Mouse (Mus musculus): Measurements from ENCODE around the gene Irgm1.
"Not testable (repeated sequence)": the region's sequence is repeated elsewhere in the genome, so short reads cannot be mapped to it uniquely, and the experiment has no call there.

Gene Irgm1

DNA sequence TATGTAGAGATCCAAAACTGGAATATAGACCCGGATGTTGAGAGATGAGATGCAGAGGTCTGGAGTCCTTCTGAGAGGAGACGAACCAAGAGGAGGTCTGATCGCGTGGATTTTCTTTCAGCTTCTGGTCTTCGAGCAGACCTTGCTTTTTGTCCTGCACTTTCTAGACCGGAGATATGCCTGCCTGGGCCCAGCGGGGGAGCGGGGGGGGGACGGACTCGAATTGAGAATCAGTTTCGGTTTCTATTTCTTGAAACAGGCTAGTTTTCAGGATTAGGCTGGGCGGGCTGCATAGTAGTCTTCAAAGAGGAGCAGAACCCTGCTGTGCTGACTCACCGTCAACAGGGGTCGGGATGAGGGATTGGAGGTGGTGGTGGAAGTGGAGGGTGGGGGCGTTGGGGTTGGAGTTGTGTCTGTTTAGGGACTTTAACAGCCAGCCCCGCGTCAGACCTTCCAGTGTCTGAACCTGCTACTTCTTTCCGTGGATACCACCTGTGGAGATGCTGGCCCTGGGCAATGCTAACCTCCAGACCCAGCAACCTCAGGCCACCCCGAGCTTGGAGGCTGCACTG lies at the start of gene Irgm1:
TSS of gene Irgm1 (minus strand) at position 483 of the 572 bp plus-strand sequence.
- DNase-seq (ENCODE audit: low spot score): peak; percentile 50

DNA sequence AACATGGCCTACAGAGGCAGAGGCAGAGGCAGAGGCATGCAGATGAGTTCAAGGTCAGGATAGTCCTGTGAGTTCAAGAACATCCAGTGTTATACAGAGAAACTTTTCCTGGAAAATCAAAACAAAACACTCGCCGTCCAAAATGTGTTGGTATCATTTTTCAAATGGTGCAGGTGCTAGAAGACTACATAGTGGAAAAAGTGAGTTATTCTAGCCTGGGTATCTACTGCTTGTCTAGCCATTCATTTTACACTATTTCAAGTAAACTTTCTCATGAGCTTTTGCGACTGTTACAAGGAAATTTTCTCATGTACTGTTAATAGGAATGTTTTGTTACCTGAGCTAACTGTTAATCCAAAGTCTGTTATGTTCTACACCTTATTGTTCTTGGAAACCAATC lies 46.9 kb upstream of the Irgm1 start:
- no peak for DNase-seq (ENCODE audit: low spot score)

DNA sequence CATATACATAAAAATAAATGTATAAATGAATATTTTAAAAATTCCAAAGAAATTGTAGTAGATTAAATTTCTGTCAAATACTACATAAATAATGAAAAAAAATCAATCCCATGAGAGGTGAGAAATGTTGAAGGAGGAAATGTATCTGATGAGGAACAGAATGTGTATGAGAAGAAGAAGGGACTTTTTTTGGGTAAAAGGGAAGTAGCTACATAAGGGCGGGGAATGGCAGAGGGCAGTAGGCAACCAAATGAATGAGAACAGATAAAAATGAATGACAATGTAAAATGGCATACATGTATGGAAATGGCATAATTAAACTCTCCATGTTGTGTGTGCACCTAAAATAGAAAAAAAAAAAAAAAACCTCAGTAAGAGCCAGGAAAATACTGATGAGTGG lies 42.1 kb upstream of the Irgm1 start:
- DNase-seq (ENCODE audit: low spot score): no peak

DNA sequence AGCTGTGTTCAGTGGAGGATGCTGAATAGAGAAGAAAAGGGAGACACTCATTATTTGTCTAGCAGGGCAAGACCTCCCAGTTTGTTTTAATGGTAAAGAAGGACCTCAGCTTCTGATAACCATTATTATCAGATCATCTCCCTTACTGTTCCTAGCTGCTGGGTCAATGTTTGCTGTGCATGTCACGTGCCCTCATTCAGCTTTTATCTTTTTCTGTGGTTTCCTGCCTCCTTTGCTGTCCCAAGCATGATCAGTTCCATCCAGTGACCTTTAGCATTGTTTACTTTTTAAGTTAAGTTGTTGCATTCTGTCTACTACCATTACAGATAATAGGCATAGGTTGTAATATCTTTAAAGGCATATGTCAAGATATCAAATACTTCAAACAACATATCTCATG lies 37.0 kb upstream of the Irgm1 start:
- no peak for DNase-seq (ENCODE audit: low spot score)

DNA sequence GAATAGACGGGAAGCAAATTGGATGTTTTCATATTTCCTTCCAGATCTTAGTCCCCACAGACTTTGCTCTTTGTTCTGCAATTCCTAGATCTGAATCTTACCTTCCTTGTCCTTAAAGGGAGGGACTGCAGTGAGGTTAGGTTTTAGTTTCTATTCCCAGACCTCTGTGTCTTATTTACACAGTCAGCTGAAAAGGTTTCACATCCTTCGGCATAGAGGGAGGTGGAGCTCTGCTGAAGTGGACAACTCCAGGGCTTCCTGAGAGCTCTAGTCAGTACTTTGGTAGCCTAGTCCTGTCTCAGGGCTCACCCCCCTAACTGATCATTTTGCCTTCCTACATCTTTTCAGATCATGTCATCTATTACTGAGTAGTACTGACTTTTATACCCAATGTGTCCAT lies 30.5 kb upstream of the Irgm1 start, which contains the start of gene Gm5431:
TSS of gene Gm5431 (minus strand) at position 194 of the 400 bp plus-strand sequence.
- DNase-seq (ENCODE audit: low spot score): no peak

DNA sequence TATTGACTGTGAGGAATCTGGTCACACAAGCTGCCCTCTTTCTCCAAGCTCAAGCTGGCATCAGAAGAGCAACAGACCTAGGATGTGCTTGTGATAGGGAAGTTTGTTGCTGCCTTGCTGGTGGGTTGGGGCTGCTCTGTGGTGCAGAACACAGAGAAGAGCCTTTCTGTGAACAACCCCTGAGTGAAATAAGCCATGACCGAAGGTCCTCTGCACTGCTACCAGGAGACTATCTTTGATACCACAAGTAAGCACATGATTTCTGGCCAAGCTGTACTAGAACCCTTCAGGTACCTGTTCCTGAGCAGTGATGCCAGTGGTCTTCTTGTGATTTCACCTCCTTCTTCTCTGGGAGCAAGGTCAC lies 30.1 kb upstream of the Irgm1 start:
- not testable (repeated sequence) for DNase-seq (ENCODE audit: low spot score)

DNA sequence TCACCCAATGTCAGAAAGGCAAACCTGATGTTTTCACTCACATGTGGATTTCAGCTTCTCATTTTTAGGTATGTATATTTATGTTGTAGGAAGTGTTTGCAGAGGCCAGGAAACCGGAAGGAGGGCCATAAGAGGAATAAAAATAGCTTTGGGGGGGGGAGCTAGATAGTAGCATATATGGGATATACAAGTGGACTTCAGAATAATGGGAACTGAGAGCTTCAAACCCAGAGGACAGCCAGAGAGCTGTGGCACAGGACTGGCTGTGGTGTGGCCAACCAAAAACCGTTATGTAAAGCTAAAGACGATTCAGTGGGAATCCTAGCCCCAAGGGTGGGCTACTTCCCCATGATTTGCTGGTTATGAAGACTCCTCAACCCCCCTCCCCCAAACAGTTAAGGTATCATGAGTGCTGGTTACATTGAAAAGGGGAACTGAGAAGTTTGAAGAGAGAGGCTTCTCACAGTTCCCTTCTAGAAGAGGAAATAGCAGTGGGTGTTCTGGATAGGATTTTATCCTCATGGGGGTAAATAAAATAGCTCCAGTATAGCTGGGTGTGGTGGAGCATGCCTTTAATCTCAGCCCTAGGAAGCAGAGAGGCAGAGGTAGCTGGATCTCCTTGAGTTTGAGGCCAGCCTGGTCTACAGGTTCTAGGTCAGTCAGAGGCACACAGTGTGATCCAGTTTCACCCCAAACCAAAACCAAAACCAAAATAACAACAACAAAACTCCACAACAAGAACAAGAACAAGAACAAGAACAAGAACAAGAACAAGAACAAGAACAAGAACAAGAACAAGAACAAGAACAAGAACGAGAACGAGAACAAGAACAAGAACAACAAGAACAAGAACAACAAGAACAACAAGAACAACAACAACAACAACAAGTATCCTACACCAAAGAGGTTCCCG lies 29.4 kb upstream of the Irgm1 start:
- DNase-seq (ENCODE audit: low spot score): not testable (repeated sequence)

DNA sequence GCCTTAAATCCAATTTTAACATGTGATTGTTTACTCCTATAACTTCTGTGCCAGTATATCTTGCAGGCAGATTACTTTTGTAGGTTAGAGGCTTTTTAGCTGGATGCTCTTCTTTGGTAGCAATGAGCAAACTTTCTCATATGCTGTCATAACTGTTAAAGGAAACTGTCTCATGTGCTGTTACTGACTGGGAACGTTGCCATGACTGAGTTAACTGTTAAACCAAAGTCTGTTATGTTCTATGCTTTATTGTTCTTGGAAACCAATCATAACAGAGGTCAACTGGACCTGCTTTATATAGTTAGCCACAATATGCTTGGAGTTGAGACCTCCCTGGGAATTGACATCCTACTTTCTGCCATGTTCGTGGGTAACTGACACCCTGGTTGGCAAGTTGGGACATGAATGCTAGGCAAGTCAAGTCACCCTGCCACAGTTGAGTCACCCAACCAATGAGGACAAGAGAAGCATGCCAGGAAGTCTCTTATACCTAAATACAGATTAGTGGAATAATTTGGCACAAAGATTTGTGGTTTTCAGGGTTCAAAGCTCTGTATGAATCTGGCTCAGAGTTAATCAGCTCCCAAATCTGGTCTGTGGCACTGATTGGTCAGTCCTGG lies 27.4 kb upstream of the Irgm1 start:
- no peak for DNase-seq (ENCODE audit: low spot score)

DNA sequence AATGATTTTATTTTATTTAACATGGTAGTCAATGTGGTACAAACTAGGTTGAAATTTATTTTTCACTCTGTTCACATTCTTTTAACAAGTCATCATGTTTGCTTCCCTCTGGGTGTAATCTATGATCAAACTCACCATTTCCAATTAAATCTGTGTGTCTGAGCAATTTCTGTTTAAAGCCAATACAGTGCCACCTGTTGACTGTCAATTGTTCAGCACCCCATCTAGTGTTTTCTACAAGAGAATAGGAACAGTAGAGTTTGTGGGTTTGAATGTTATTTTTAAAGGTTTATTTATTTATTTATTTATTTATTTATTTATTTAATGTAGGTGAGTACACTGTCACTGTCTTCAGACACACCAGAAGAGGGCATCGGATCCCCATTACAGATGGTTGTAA lies 5.2 kb upstream of the Irgm1 start:
- DNase-seq (ENCODE audit: low spot score): no peak

DNA sequence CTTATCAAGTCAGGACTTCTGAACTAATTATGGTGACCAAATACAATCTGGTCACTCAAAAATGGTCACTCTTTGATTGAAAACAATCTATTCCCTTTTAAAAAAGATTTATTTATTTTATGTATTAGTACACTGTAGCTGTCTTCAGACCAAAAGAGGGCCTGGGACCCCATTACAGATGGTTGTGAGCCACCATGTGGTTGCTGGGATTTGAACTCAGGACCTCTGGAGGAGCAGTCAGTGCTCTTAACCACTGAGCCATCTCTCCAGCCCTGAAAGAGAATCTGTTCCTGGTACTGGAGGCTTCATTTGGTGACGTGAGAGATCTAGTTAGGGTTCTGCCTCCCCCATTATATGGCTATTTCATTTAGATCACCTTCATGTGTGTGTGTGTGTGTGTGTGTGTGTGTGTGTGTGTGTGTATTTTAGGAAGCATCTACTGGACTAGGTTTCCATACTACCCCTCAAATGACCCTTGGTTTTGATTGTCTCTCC lies 3.9 kb upstream of the Irgm1 start:
- not testable (repeated sequence) for DNase-seq (ENCODE audit: low spot score)

DNA sequence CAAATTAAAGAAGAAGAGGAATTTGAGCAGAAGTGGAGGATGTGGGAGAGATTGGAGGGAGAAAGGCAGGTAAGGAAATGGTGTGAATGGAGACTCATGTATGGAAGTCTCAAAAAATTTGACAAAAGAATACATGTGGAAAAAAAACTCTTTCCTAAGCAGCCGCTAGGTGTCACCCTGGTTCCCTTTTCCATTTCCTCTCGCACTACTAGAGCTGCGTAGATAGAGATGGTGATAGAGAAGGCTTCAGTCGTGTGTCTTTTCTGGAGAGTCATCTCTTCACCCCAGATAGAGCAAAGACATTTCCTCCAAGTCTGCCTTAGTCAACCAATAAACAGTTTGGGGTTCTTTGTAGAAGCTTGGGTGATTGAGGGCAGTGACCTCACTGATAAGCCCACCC lies 3.0 kb upstream of the Irgm1 start:
- peak; percentile 65 for DNase-seq (ENCODE audit: low spot score)

DNA sequence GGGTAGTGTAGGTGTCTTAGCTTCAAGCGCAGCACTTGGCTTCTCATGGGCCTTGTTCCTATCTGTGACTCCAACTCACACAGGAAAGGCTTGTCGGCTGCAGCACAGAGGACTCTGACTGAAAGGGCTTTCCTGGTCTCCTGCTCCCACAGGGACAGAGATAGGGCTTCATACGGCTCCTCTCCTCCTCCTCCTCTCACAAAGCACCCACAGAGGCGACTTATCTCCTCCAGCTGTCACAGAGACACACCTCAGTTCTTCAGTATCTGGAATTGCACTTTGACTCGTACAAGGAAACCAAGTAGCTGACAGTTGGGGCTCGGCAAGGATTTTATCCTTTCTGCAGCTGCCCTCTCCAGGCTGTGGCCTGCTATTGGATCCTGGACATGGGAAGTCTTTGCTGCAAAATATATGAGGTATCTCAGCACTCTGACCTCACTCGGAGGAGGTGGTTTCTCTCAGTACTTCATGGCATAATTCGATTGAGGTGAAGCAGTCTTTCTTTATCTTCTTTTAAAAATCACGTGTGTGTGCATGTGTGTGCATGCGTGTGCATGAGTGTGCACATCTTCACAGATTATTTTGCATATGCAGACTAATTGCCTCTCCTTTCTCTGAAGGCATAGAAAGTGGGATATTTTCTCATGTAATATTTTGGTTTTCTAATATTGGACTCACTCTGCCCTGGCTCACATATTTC lies 2.3 kb upstream of the Irgm1 start:
- no peak for DNase-seq (ENCODE audit: low spot score)

DNA sequence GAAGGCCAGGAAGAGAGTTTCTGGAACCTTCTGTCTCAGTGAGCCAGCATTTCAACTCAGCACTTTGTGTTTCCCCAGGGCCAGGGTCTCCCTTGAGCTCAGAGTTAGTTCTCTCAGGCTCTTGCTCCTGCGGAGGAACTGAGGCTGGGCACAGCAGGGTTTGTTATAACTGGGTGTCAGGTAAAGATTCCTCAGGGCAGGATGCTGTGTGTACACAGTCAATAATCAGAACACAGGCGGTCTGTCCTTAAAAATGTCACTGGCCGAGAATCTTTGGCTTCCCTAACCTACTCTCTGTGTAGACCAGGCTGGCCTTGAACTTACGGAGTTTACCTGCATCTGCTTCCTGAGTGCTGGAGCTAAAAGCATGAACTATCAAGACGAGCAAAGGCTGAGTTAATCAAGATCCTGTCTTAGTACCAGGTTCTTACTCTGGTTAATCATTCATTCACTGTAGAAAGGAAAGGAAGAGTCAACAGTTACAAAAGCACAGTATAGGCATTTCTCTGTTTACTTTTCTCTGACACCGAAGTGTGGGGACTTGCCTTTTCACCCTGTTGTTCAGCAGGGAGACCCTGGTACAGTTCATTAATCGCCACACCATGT lies 1.3 kb upstream of the Irgm1 start:
- DNase-seq (ENCODE audit: low spot score): no peak

DNA sequence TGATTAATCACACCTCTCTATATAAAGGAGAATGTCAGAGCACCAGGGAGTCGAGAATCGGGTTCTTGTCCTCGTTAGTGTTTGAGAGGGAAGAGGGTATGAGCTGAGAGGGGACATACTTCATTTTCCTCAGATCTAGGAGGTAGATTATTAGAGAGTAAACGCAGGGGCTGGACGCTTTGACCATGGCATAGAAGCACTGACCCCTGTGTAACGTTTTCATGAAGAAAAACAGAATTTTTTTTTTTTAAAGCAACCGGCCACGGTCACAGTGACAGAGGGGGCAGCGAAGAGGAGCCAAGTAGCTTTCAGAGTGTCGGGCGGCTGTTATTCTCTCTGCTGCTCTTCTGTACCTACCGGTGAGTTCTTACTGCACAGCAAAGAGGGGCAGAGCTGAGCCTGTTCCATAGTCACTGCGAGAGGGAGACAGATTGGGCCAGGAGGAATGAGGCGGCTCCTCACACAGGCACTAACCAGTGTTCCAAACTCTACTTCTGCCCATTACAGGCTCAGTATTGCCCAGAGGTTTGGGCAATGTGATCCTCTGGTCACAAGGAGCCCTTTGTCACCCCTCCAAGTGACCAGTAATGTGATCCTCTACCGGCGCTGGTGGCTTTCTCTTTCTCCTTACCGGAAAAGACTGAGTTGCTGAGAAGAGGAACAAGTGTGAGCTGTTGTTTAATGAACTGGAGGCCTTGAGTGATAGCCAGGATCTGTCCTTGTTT lies 496 bp upstream of the Irgm1 start:
- peak; percentile 50 for DNase-seq (ENCODE audit: low spot score)

DNA sequence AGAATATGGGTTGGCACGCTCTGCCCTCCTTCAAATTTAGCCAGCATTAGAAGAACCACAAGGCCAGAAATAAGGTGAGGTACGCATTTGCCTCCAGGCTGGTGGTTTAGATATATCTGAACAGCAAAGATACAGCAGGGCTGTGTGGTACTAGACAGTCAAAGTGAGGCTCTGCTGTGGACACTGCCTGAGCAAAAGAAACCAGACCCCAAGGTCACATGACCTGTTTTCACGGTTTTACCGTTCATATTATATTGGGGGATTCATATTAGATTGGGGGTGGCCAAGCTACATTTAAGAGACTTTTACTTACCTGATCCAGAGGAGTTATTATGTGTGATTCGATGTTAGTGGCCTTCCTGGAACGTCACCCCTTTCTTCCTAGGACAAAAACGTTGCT lies 702 bp downstream of the Irgm1 start:
- DNase-seq (ENCODE audit: low spot score): no peak

DNA sequence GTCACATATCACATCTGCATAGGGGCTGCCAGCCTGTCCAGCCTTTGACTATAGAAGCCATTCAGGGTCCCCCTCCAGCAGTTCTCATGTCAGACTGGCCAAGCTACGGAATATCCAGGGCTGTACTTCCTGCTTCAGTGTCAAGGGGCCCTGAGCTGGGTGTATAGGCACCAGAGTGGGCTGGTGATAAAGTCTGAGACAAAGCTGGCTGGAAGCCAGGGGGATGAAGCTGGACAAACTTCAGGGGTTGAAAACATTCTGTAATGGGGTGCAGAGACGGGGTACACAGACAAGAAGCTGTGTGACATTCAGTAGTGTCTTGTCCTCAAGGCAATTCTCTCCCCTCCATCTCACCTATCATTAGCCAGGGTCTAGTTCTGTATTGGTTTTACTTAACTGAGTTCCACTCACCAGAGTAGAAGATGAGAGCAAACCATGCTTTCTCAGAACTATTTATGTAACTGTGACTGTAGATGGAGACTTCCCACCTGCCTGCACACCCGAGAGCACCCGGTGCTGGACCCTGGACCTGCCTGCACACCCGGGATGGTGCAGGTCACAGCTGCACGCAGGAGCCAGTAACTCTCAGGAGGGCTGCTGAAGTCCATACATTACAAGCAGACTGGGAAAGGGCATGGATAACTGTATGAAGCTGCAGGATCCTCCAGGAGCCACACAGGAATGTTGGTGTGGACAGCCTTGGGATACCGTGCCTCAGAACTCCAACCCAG lies 1.9 kb downstream of the Irgm1 start:
- DNase-seq (ENCODE audit: low spot score): no peak

DNA sequence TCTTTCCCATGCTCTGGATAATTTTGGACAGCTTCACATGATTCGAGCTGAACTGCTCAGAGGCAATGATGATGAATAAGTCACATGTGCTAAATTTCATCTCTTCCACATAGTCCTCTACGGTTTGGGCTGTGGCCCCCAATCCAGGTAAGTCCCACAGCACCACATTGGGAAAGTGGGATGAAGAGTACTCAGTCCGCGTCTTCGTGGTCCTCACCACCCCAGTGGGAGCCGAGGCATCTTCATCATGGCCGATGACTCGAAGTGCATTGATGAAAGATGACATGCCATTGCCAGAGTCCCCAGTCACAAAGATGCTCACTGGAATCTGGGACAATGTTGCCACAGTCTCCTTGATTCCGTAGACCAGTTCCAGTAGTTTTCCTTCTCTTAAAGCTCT lies 5.0 kb downstream of the Irgm1 start:
- no peak for DNase-seq (ENCODE audit: low spot score)

DNA sequence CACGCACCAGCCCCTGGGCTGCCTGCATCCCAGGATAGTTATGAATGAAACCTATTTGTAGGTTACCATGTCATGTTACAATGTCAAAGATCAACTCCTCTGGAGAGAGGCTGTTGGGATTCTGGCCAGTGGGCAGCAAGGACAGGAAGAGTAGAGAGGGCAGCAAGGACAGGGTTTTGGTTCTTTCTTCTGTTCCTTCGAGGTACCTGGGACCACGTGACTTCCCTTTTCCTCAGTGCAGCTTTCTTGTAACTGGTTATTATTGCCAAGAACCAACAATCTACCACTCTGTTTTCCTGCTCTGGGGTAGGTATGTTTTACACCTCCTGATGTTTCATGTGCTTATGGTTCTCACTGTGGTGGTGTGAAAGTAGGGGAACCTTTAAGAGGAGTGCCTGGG lies 7.7 kb downstream of the Irgm1 start:
- no peak for DNase-seq (ENCODE audit: low spot score)

DNA sequence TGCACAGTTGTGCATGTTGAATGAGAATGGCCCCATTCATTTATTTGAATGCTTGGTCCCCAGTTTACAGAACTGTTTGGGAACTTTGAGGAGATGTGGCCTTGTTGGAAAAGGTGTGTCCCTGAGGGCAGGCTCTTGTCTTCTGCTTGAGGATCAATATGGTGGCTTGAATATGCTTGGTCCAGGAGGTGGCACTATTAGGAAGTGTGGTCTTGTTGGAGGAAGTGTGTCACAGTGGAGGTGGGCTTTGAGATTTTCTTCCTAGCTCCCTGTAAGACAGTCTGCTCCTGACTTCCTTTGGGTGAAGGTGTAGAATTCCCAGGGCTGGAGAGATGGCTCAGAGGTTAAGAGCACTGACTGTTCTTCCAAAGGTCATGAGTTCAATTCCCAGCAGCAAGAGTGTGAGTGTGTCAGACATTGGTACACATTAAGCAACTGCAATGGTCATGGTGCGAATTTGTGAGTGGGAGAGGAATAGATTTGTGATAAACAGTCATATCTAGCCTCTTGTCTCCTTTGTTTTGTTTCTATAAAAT lies 8.6 kb downstream of the Irgm1 start:
- no peak for DNase-seq (ENCODE audit: low spot score)

DNA sequence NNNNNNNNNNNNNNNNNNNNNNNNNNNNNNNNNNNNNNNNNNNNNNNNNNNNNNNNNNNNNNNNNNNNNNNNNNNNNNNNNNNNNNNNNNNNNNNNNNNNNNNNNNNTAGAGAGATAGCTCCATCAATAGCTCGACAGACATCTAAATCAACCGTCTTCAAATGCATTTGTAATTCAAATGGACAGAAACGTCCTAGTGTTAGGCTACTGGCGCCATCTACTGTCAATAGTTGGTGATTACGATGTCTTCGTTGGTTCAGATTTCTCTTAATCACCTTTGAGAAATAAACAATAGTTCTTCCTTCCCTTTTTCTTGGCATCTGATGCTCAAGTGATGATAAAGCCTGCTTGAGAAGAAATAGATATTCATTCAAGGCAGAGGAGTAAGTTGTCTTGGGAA lies 12.5 kb downstream of the Irgm1 start:
- DNase-seq (ENCODE audit: low spot score): peak; percentile 80

All from layer of hippocampus, adult 11-12 months (tissue).